Mouse (Mus musculus): Measurements from ENCODE around the gene Ripor3.

Ripor3 gene

DNA sequence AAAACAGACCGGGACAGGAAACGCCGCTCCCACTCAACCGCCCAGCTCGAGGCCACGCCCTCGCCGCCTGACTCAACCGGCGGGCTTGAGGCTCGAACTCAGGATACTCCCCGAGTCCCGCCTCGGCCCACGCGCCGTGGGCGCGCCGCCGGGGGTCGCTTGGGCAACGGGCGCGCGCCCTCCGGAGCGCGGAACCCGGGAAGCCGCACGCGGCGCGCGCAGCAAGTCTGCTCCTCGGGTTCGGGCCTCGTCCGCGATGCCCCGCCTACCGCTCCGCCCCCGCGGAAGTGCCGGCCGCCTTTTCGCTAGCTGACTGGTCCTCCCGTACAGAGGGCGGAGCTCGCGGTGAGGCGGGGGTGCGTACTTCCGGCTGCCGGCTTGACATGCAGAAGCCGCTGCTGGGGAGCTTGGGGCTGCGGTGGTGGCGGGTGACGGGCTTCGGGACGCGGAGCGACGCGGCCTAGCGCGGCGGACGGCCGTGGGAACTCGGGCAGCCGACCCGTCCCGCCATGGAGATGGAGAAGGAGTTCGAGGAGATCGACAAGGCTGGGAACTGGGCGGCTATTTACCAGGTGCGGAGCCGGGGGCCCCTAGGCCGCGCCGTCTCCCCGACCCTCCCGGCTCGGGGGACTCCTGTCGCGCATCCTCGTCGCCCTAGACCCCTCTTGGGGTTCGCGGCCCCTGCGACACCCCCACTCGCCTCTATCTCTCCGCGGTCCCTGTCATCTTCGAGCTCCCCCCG is 78.3 kb downstream of the Ripor3 start, which contains the start of gene Ptpn1:
Gene Ptpn1, plus strand, starts transcription at position 73 of the 742 bp plus-strand sequence.
- DNase-seq (ENCODE audit: low spot score), result peak; percentile 91

GRCm38 (mm10) chr2:167930975-167931374 is 79.4 kb downstream of the Ripor3 start:
- DNase-seq (ENCODE audit: low spot score), result no peak
